ENCODE assay signal across 8 mouse cellular contexts in genomic region chr11:70776830-70777571, GRCm38 (mm10). TPM values are rescaled to one million over a fixed set of nuclear protein-coding genes. Genes with fewer than 3 reads are reported as not detected.
DNase-seq lines count a peak whose midpoint lies in the region; ATAC-seq and TF ChIP-seq lines count a peak whose summit lies in the region.

No protein-coding gene starts in this region.

- peak; percentile 90 for TF ChIP-seq CTCF in midbrain, postnatal 0 days (IDR thresholded peaks at IDR 0.05)

- peak; percentile 56 for DNase-seq in 3134 (ENCODE audit: extremely low read depth, insufficient read length, low spot score)
- DNase-seq in adrenal gland, adult 18-20 months (ENCODE audit: low spot score in 2 of 2): peak; percentile 56 to 63
- DNase-seq in embryonic facial prominence, embryonic 10.5 days (ENCODE audit: low spot score): peak; percentile 80
- peak; percentile 95 for DNase-seq in heart, adult 11 months
- DNase-seq in kidney, adult 11 months: peak; percentile 50
- DNase-seq in midbrain, postnatal 0 days (ENCODE audit: low spot score): peak; percentile 80
- DNase-seq in spleen, postnatal 36 days (ENCODE audit: low spot score in 2 of 2): peak; percentile 72 to 77

- H3K9ac ChIP-seq in limb, embryonic 12.5 days (replicated peaks): no peak overlapping the region
- H3K9ac ChIP-seq in midbrain, postnatal 0 days (replicated peaks; ENCODE audit: low read length, poor library complexity, severe bottlenecking): 0 out of 2 replicates have a peak overlapping the region, but pooled peaks have one; percentile 24

- peak overlapping the region; percentile 10; the same call in 1 of the 2 replicates for H3K4me2 ChIP-seq in limb, embryonic 12.5 days
- peak overlapping the region; percentile 18; the same call in 1 of the 2 replicates for H3K4me2 ChIP-seq in midbrain, postnatal 0 days (ENCODE audit: low read depth, low read length, poor library complexity, severe bottlenecking)

- no peaks in the 10 kb centered on the region for H3K9me3 ChIP-seq in embryonic facial prominence, embryonic 10.5 days
- no peaks in the 10 kb centered on the region for H3K9me3 ChIP-seq in limb, embryonic 12.5 days
- no peaks in the 10 kb centered on the region for H3K9me3 ChIP-seq in midbrain, postnatal 0 days (ENCODE audit: low read length)

- 29% methylated on average over 17 of the region's 17 CpGs for WGBS in embryonic facial prominence, embryonic 10.5 days
- WGBS in limb, embryonic 12.5 days: 29% methylated on average over 17 of the region's 17 CpGs
- WGBS in midbrain, postnatal 0 days: 29% methylated on average over 17 of the region's 17 CpGs

- peaks cover 5% of the 10 kb centered on the region for H3K4me1 ChIP-seq in embryonic facial prominence, embryonic 10.5 days
- 0 out of 2 replicates have a peak, but pooled peaks cover 3% of the 10 kb centered on the region for H3K4me1 ChIP-seq in limb, embryonic 12.5 days (replicated peaks)
- H3K4me1 ChIP-seq in midbrain, postnatal 0 days (ENCODE audit: insufficient read depth, low read length): no peaks in the 10 kb centered on the region

- H3K4me3 ChIP-seq in embryonic facial prominence, embryonic 10.5 days: 0 out of 2 replicates have a peak overlapping the region, but pooled peaks have one; percentile 8
- no peak overlapping the region for H3K4me3 ChIP-seq in limb, embryonic 12.5 days (replicated peaks)
- no peak overlapping the region for H3K4me3 ChIP-seq in midbrain, postnatal 0 days (ENCODE audit: low read depth, low read length)

- peaks cover 13% of the 10 kb centered on the region for H3K36me3 ChIP-seq in embryonic facial prominence, embryonic 10.5 days (replicated peaks)
- peaks cover 17% of the 10 kb centered on the region for H3K36me3 ChIP-seq in limb, embryonic 12.5 days
- peaks cover 20% of the 10 kb centered on the region for H3K36me3 ChIP-seq in midbrain, postnatal 0 days (ENCODE audit: insufficient read depth, low read length)

- ATAC-seq in limb, embryonic 12.5 days (ENCODE audit: insufficient number of reproducible peaks, insufficient read depth, low FRiP score, low TSS enrichment, low read depth): 0 out of 2 replicates have a peak, but pooled peaks have one; percentile 63
- peak; percentile 70; the same call in 1 of the 2 replicates for ATAC-seq in midbrain, postnatal 0 days (ENCODE audit: low FRiP score)

- H3K27ac ChIP-seq in embryonic facial prominence, embryonic 10.5 days (replicated peaks): no peak overlapping the region
- no peak overlapping the region for H3K27ac ChIP-seq in limb, embryonic 12.5 days
- H3K27ac ChIP-seq in midbrain, postnatal 0 days (ENCODE audit: low read depth, low read length): no peak overlapping the region

- no peaks in the 10 kb centered on the region; the same call in 1 of the 2 replicates for H3K27me3 ChIP-seq in embryonic facial prominence, embryonic 10.5 days (replicated peaks; ENCODE audit: low read depth, poor library complexity, severe bottlenecking)
- H3K27me3 ChIP-seq in limb, embryonic 12.5 days: no peaks in the 10 kb centered on the region
- no peaks in the 10 kb centered on the region for H3K27me3 ChIP-seq in midbrain, postnatal 0 days (ENCODE audit: insufficient read depth, low read length)

RNA-seq across cellular contexts. Expression of gene Zfp3, which starts 13.0 kb away (rescaled TPM):
- 1 to 10 TPM; 9.2 to 9.5 TPM for total RNA-seq in adrenal gland, adult 18-20 months (2021)
- 4.7 and 5.7 TPM in 2 replicates for polyA plus RNA-seq in embryonic facial prominence, embryonic 10.5 days (2016; fragmentation: Nextera tagmentation; extraction: Ambion mirVana)
- 6.8 and 7.2 TPM in 2 replicates for polyA plus RNA-seq in limb, embryonic 12.5 days (2016; fragmentation: Nextera tagmentation; extraction: Ambion mirVana)
- 8.7 and 10.0 TPM in 2 replicates for total RNA-seq in midbrain, postnatal 0 days (2014; rRNA removed)
- polyA plus RNA-seq in midbrain, postnatal 0 days (2015; fragmentation: Nextera tagmentation; extraction: Ambion mirVana): 9.7 and 10.3 TPM in 2 replicates

RNA-seq across cellular contexts. Expression of gene Scimp, which starts 35.4 kb away (rescaled TPM):
- 1 to 10 TPM; 1.1 to 1.9 TPM for total RNA-seq in adrenal gland, adult 18-20 months (2021)
- not detected in 2 replicates for polyA plus RNA-seq in embryonic facial prominence, embryonic 10.5 days (2016; fragmentation: Nextera tagmentation; extraction: Ambion mirVana)
- not detected in 2 replicates for polyA plus RNA-seq in limb, embryonic 12.5 days (2016; fragmentation: Nextera tagmentation; extraction: Ambion mirVana)
- not detected in 2 replicates for total RNA-seq in midbrain, postnatal 0 days (2014; rRNA removed)
- polyA plus RNA-seq in midbrain, postnatal 0 days (2015; fragmentation: Nextera tagmentation; extraction: Ambion mirVana): not detected in 2 replicates
